Mouse (Mus musculus): ENCODE measurements at regions not wholly inside any gene's neighbourhood (a gene's known extent, or its start where the extent isn't known, plus 50 kb on each side); places are given as distances from the start of the nearest gene placed in this dataset.

DNA sequence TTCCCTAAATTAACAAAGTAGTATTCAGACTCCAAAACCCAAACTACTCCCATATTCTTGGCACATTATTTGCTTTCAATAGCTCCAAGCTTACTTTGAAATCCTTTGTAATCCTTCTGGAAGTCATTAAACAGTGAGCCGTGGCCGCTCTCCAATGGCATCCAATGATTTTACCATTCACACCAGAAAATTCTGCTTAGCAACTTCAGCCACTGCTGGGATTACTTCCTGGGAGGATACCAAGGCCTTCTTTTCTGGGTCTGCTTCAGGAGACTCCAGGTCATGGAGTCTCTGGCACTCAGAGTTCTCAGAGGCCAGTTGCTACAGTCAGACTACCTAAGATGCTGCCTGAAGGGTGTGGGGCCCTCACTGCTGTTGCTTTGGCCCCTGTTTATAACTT lies 147.7 kb upstream of the Akirin2 start:
- H3K4me1 ChIP-seq: no peaks in the 10 kb centered on the region
- H3K9ac ChIP-seq: no peak overlapping the region
- H3K4me3 ChIP-seq: no peak overlapping the region
- no peaks in the 10 kb centered on the region for H3K9me3 ChIP-seq (replicated peaks)
- 69% methylated on average over 2 of the region's 2 CpGs for WGBS
- no peak overlapping the region for H3K27ac ChIP-seq
- H3K27me3 ChIP-seq: no peaks in the 10 kb centered on the region
- no peak for ATAC-seq (ENCODE audit: low FRiP score)
- H3K36me3 ChIP-seq: no peaks in the 10 kb centered on the region
- H3K4me2 ChIP-seq (replicated peaks): no peak overlapping the region

GRCm38 (mm10) chr4:34407181-34407580 lies 143.6 kb upstream of the Akirin2 start:
- H3K4me2 ChIP-seq (replicated peaks): no peak overlapping the region

GRCm38 (mm10) chr4:34420970-34421369 lies 129.8 kb upstream of the Akirin2 start:
- Histone ChIP-seq H3K27me3 (no peaks in the 10 kb centered on the region), H3K4me3 (no peak overlapping the region), H3K4me1 (no peaks in the 10 kb centered on the region), H3K9ac (no peak overlapping the region), H3K9me3 (replicated peaks) (no peaks in the 10 kb centered on the region), H3K4me2 (replicated peaks) (no peak overlapping the region), H3K27ac (no peak overlapping the region), H3K36me3 (no peaks in the 10 kb centered on the region)
- 83% methylated on average over 6 of the region's 6 CpGs for WGBS
- no peak for ATAC-seq (ENCODE audit: low FRiP score)

More at GRCm38 (mm10) chr4:34407181-34407580, 143.6 kb upstream of the Akirin2 start:
- ATAC-seq (ENCODE audit: low FRiP score): no peak
- Histone ChIP-seq H3K36me3 (no peaks in the 10 kb centered on the region), H3K4me3 (no peak overlapping the region), H3K4me1 (no peaks in the 10 kb centered on the region), H3K27ac (no peak overlapping the region), H3K9ac (no peak overlapping the region), H3K27me3 (no peaks in the 10 kb centered on the region), H3K9me3 (replicated peaks) (no peaks in the 10 kb centered on the region)
- 73% methylated on average over 3 of the region's 3 CpGs for WGBS

GRCm38 (mm10) chr4:34424131-34424646 lies 126.5 kb upstream of the Akirin2 start:
- Histone ChIP-seq H3K36me3 (no peaks in the 10 kb centered on the region), H3K9ac (no peak overlapping the region), H3K9me3 (replicated peaks) (no peaks in the 10 kb centered on the region), H3K4me1 (no peaks in the 10 kb centered on the region), H3K4me2 (replicated peaks) (no peak overlapping the region), H3K27me3 (no peaks in the 10 kb centered on the region), H3K4me3 (no peak overlapping the region), H3K27ac (no peak overlapping the region)
- WGBS: 61% methylated on average over 2 of the region's 2 CpGs
- no peak for ATAC-seq (ENCODE audit: low FRiP score)

GRCm38 (mm10) chr4:34429003-34429402 lies 121.7 kb upstream of the Akirin2 start:
- no peaks in the 10 kb centered on the region for H3K4me1 ChIP-seq
- no peak for ATAC-seq (ENCODE audit: low FRiP score)
- 66% methylated on average over 4 of the region's 4 CpGs for WGBS

GRCm38 (mm10) chr4:34429456-34430235 lies 121.1 kb upstream of the Akirin2 start:
- ATAC-seq (ENCODE audit: low FRiP score): no peak
- no peaks in the 10 kb centered on the region for H3K9me3 ChIP-seq (replicated peaks)
- no peaks in the 10 kb centered on the region for H3K4me1 ChIP-seq
- no peak overlapping the region for H3K27ac ChIP-seq
- H3K4me3 ChIP-seq: no peak overlapping the region
- 75% methylated on average over 22 of the region's 22 CpGs for WGBS
- H3K9ac ChIP-seq: no peak overlapping the region
- H3K27me3 ChIP-seq: no peaks in the 10 kb centered on the region
- no peaks in the 10 kb centered on the region for H3K36me3 ChIP-seq
- H3K4me2 ChIP-seq (replicated peaks): no peak overlapping the region

More at GRCm38 (mm10) chr4:34429003-34429402, 121.7 kb upstream of the Akirin2 start:
- no peak overlapping the region for H3K4me2 ChIP-seq (replicated peaks)
- H3K27ac ChIP-seq: no peak overlapping the region
- no peak overlapping the region for H3K9ac ChIP-seq
- H3K27me3 ChIP-seq: no peaks in the 10 kb centered on the region
- no peaks in the 10 kb centered on the region for H3K36me3 ChIP-seq
- no peaks in the 10 kb centered on the region for H3K9me3 ChIP-seq (replicated peaks)
- H3K4me3 ChIP-seq: no peak overlapping the region

GRCm38 (mm10) chr4:34437316-34437715 lies 113.4 kb upstream of the Akirin2 start:
- no peaks in the 10 kb centered on the region for H3K36me3 ChIP-seq
- H3K27ac ChIP-seq: no peak overlapping the region
- ATAC-seq (ENCODE audit: low FRiP score): no peak
- H3K9ac ChIP-seq: no peak overlapping the region
- WGBS: 79% methylated on average over 3 of the region's 3 CpGs
- H3K9me3 ChIP-seq (replicated peaks): no peaks in the 10 kb centered on the region
- no peaks in the 10 kb centered on the region for H3K4me1 ChIP-seq
- H3K4me3 ChIP-seq: no peak overlapping the region
- no peak overlapping the region for H3K4me2 ChIP-seq (replicated peaks)
- H3K27me3 ChIP-seq: no peaks in the 10 kb centered on the region

- WGBS: 87% methylated on average over 7 of the region's 7 CpGs
- Histone ChIP-seq H3K9ac (no peak overlapping the region), H3K36me3 (no peaks in the 10 kb centered on the region), H3K27me3 (no peaks in the 10 kb centered on the region), H3K4me3 (no peak overlapping the region), H3K4me1 (no peaks in the 10 kb centered on the region), H3K27ac (no peak overlapping the region), H3K9me3 (replicated peaks) (no peaks in the 10 kb centered on the region), H3K4me2 (replicated peaks) (no peak overlapping the region)
- no peak for ATAC-seq (ENCODE audit: low FRiP score)
Measured at GRCm38 (mm10) chr4:34449582-34449981, 101.2 kb upstream of the Akirin2 start.

GRCm38 (mm10) chr4:34462591-34462990 lies 88.1 kb upstream of the Akirin2 start:
- H3K36me3 ChIP-seq: no peaks in the 10 kb centered on the region
- H3K4me3 ChIP-seq: no peak overlapping the region
- no peaks in the 10 kb centered on the region for H3K27me3 ChIP-seq
- H3K27ac ChIP-seq: no peak overlapping the region
- no peak for ATAC-seq (ENCODE audit: low FRiP score)
- no peaks in the 10 kb centered on the region for H3K9me3 ChIP-seq (replicated peaks)
- H3K4me1 ChIP-seq: no peaks in the 10 kb centered on the region
- WGBS: 89% methylated on average over 4 of the region's 4 CpGs
- H3K9ac ChIP-seq: no peak overlapping the region
- H3K4me2 ChIP-seq (replicated peaks): no peak overlapping the region

GRCm38 (mm10) chr4:34465845-34466244 lies 84.9 kb upstream of the Akirin2 start:
- no peak for ATAC-seq (ENCODE audit: low FRiP score)
- no peak overlapping the region for H3K4me2 ChIP-seq (replicated peaks)
- 93% methylated on average over 2 of the region's 2 CpGs for WGBS
- no peak overlapping the region for H3K9ac ChIP-seq
- H3K36me3 ChIP-seq: no peaks in the 10 kb centered on the region
- no peak overlapping the region for H3K27ac ChIP-seq
- H3K4me3 ChIP-seq: no peak overlapping the region
- H3K27me3 ChIP-seq: no peaks in the 10 kb centered on the region
- H3K9me3 ChIP-seq (replicated peaks): no peaks in the 10 kb centered on the region
- no peaks in the 10 kb centered on the region for H3K4me1 ChIP-seq

- Histone ChIP-seq H3K9me3 (replicated peaks) (no peaks in the 10 kb centered on the region), H3K4me2 (replicated peaks) (no peak overlapping the region), H3K27me3 (no peaks in the 10 kb centered on the region), H3K4me1 (no peaks in the 10 kb centered on the region), H3K36me3 (no peaks in the 10 kb centered on the region), H3K27ac (no peak overlapping the region), H3K4me3 (no peak overlapping the region), H3K9ac (no peak overlapping the region)
- 86% methylated on average over 3 of the region's 3 CpGs for WGBS
- no peak for ATAC-seq (ENCODE audit: low FRiP score)
Measured at GRCm38 (mm10) chr4:34466309-34466708, 84.4 kb upstream of the Akirin2 start.

GRCm38 (mm10) chr4:34468096-34468495 lies 82.6 kb upstream of the Akirin2 start:
- no peak for ATAC-seq (ENCODE audit: low FRiP score)
- WGBS: 58% methylated on average over 9 of the region's 9 CpGs

More at GRCm38 (mm10) chr4:34468096-34468495, 82.6 kb upstream of the Akirin2 start:
- Histone ChIP-seq H3K27me3 (no peaks in the 10 kb centered on the region), H3K27ac (no peak overlapping the region), H3K36me3 (no peaks in the 10 kb centered on the region), H3K4me3 (no peak overlapping the region), H3K9ac (no peak overlapping the region), H3K9me3 (replicated peaks) (no peaks in the 10 kb centered on the region), H3K4me2 (replicated peaks) (no peak overlapping the region), H3K4me1 (no peaks in the 10 kb centered on the region)
